Mouse (Mus musculus) heart, adult 18-20 months (tissue): ENCODE measurements around the gene Hax1. TPM values are rescaled to one million over a fixed set of nuclear protein-coding genes. Genes with fewer than 3 reads are reported as not detected.

ENCODE experiments used
- DNase-seq, 2 experiments: peaks; one replicate each; pipeline ENCODE4 v3.0.0; 2021 to 2022; ENCODE audit warnings: mixed read lengths in 1 of 2
- microRNA-seq, 2 experiments: library from miRNA; unstranded; fragments of <30 nt; microRNA quantifications; one replicate each; pipeline ENCODE4 v1.2.0; 2022
- total RNA-seq, 2 experiments: library from RNA; stranded (reverse); gene quantifications; 2 replicates each; pipeline ENCODE4 v1.2.3; 2021

Gene Hax1
- total RNA-seq, 2 experiments from 2014 or later, result 46.1 to 48.5 TPM

GRCm38 (mm10) chr3:89962059-89962750, 36.4 kb downstream of the Hax1 start:
- peak; percentile 61 to 70 for DNase-seq

- peak in 1 of 2 experiments; percentile 26 for DNase-seq
These were observed 37.1 kb downstream of the Hax1 start for GRCm38 (mm10) chr3:89961436-89961835.

GRCm38 (mm10) chr3:89960469-89960868, 38.1 kb downstream of the Hax1 start:
- DNase-seq, result peak; percentile 93 to 96

- no peak for DNase-seq
These were observed 39.1 kb downstream of the Hax1 start for GRCm38 (mm10) chr3:89959435-89959834.

GRCm38 (mm10) chr3:89957880-89958279, 40.7 kb downstream of the Hax1 start:
- no peak for DNase-seq

GRCm38 (mm10) chr3:89956177-89956971, 42.2 kb downstream of the Hax1 start:
- no peak for DNase-seq

- peak; percentile 76 to 88 for DNase-seq
These were observed 45.2 kb downstream of the Hax1 start for GRCm38 (mm10) chr3:89953420-89953819.

GRCm38 (mm10) chr3:89948655-89949054, 49.9 kb downstream of the Hax1 start:
- no peak for DNase-seq

- DNase-seq, result no peak
These were observed 50.6 kb downstream of the Hax1 start for GRCm38 (mm10) chr3:89948021-89948420.

Small RNA genes lying within 50 kb of the gene (microRNA-seq; reads per million reads assigned to microRNA genes)
- gene Mir7669, result 0.27 to 1.5 reads per million in 2 experiments

Other genes starting within 250 kb of the Hax1 start
- gene Chrnb2, start 234.1 kb downstream of the Hax1 start, total RNA-seq, result under 1 TPM in 1 of 2 experiments, not detected in 1; 0.18 TPM
- 10 to 100 TPM; 25.9 to 26.1 TPM for gene Ube2q1, start 225.2 kb downstream of the Hax1 start, total RNA-seq
- gene She, start 167.4 kb downstream of the Hax1 start, total RNA-seq, result 10 to 100 TPM; 10.0 to 10.5 TPM
- 1 to 10 TPM; 4.2 to 5.6 TPM for gene Il6ra, start 85.6 kb downstream of the Hax1 start, total RNA-seq
- gene Atp8b2, start 35.3 kb downstream of the Hax1 start, total RNA-seq, result 10 to 100 TPM; 14.7 to 14.9 TPM
- 10 to 100 TPM; 92.4 to 97.6 TPM for gene 4933434E20Rik, start 52.9 kb upstream of the Hax1 start, total RNA-seq
- gene Ubap2l, start 53.8 kb upstream of the Hax1 start, total RNA-seq, result 100 to 1,000 TPM in 1 of 2 experiments, 10 to 100 TPM in 1; 83.7 to 107 TPM
- 10 to 100 TPM; 42.9 to 46.2 TPM for gene Tpm3, start 73.9 kb upstream of the Hax1 start, total RNA-seq
- under 1 TPM; 0.12 to 0.18 TPM for gene Nup210l, start 105.4 kb upstream of the Hax1 start, total RNA-seq
- gene Rps27, start 214.9 kb upstream of the Hax1 start, total RNA-seq, result 1,000 to 10,000 TPM; 1,057 to 1,251 TPM
- 1 to 10 TPM; 4.2 to 4.9 TPM for gene Rab13, start 214.9 kb upstream of the Hax1 start, total RNA-seq
- gene Jtb, start 232.8 kb upstream of the Hax1 start, total RNA-seq, result 10 to 100 TPM; 51.7 to 54.8 TPM
- under 1 TPM in 1 of 2 experiments, not detected in 1; 0.41 TPM for gene Creb3l4, start 244.7 kb upstream of the Hax1 start, total RNA-seq
- gene Slc39a1, start 249.4 kb upstream of the Hax1 start, total RNA-seq, result 10 to 100 TPM; 62.0 to 65.5 TPM